Mouse (Mus musculus) cerebellum, adult 2 months (tissue): Measurements from ENCODE around the gene Slc13a4.

Experiments
- CTCF ChIP-seq: fragments of 200-500 bp; IDR thresholded peaks from 2 replicates; pipeline ENCODE4 v1.5.1; 2011; ENCODE audit warnings: low read depth, mild to moderate bottlenecking, control low read depth, low read length, moderate library complexity, borderline replicate concordance; ENCODE audit not compliant: insufficient read depth
- POLR2A ChIP-seq: fragments of 200-500 bp; IDR thresholded peaks from 2 replicates; pipeline ENCODE4 v1.6.1; 2011; ENCODE audit warnings: low read length, control low read depth, borderline replicate concordance; ENCODE audit not compliant: insufficient read depth

DNA sequence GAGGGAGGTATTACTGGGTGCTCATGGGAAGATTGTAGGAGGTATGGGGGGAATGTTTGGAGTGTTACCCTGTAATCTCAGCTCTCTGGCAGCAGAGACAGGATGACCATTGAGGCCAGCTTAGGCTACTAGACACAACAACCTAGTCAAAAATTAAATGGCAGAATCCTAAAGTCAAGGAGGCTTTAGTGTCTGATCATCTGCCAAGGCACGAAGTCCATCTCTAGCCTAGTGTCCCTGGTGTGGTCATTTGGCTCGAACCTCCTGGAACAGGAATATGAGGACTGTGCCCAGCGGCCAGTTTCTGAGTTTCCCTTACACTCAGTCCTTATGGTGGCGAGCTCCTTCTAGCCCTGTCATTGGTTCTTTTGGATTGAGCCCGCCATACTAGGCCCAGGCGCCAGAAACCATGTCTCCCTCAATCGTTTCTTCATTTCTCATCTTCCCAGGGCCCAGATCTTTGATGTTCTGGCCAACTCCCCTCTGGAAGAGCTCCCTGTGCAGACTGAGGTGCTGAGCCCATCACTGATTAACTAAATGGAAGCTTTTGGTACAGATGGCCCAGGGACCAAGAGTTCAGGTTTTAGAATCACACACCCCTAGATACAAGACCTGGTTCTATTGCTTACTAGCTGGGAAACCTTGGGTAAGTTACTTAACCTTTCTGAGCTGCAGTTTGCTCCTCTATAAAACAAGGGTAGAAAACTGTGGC lies 10.3 kb downstream of the Slc13a4 start:
- TF ChIP-seq CTCF: no peak
- no peak for TF ChIP-seq POLR2A
